15 mouse cellular contexts compared by ENCODE assay signal in the genomic region with DNA sequence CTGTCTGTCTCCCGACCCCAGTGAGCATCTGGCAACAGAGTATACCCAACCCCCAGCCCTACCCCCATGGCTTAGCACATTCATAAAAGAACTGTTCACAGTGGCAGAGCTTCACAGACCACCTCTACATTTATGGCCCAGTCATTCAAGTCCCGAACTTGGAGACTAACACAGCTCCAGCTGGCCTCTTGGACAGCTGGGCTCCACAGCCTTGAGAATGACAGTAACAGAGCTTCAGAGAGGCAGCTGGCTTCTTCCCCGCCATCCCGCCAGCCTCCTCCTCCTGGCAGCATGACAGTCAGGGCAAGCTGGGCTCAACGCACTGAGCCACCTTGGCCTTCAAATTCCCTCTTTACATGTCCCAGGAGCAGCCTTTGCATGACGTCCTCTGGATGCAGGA. TPM values are rescaled to one million over a fixed set of nuclear protein-coding genes. Genes with fewer than 3 reads are reported as not detected.
DNase-seq lines count a peak whose midpoint lies in the region; ATAC-seq and TF ChIP-seq lines count a peak whose summit lies in the region.
"Had no signal": no experiment of that assay in that cellular context is flagged by ENCODE, and none has a peak within 500 bp of the region (broad histone marks: within the 10 kb centered on the region; RNA-seq: fewer than 3 reads in every experiment).

No protein-coding gene starts in this region.

- 39% methylated on average over 6 of the region's 6 CpGs for WGBS in hindbrain, postnatal 0 days
- 69% methylated on average over 6 of the region's 6 CpGs for WGBS in hindbrain, embryonic 10.5 days

- no peak overlapping the region for H3K4me2 ChIP-seq in hindbrain, postnatal 0 days (ENCODE audit: low read depth, low read length)
- H3K4me2 ChIP-seq: heart, embryonic 13.5 days had no signal

- H3K27me3 ChIP-seq in hindbrain, postnatal 0 days (ENCODE audit: insufficient read depth, low read length) = no peaks in the 10 kb centered on the region
- H3K27me3 ChIP-seq in hindbrain, embryonic 10.5 days (ENCODE audit: insufficient read depth, poor library complexity, severe bottlenecking) = no peaks in the 10 kb centered on the region
- no peaks in the 10 kb centered on the region for H3K27me3 ChIP-seq in MEL (ENCODE audit: control insufficient read depth in 1 of 2, insufficient read depth in 2 of 2, low read length in 2 of 2)
- H3K27me3 ChIP-seq: heart, embryonic 13.5 days had no signal

- H3K9me3 ChIP-seq in hindbrain, postnatal 0 days (ENCODE audit: low read length) = no peaks in the 10 kb centered on the region
- H3K9me3 ChIP-seq in hindbrain, embryonic 10.5 days = 0 out of 2 replicates have a peak, but pooled peaks cover 3% of the 10 kb centered on the region
- H3K9me3 ChIP-seq in MEL (replicated peaks; ENCODE audit: insufficient read depth, low read length) = no peaks in the 10 kb centered on the region
- H3K9me3 ChIP-seq: heart, embryonic 13.5 days had no signal

- H3K4me3 ChIP-seq in hindbrain, postnatal 0 days (ENCODE audit: low read length) = no peak overlapping the region
- H3K4me3 ChIP-seq in hindbrain, embryonic 10.5 days = no peak overlapping the region
- no peak overlapping the region for H3K4me3 ChIP-seq in MEL (ENCODE audit: control insufficient read depth in 1 of 2, insufficient read depth in 1 of 2, low read depth in 2 of 2, low read length in 2 of 2)
- H3K4me3 ChIP-seq: heart, embryonic 13.5 days had no signal

- H3K4me1 ChIP-seq in hindbrain, postnatal 0 days (ENCODE audit: insufficient read depth, low read length) = no peaks in the 10 kb centered on the region
- peaks cover 14% of the 10 kb centered on the region; the same call in 1 of the 2 replicates for H3K4me1 ChIP-seq in hindbrain, embryonic 10.5 days (replicated peaks)
- peaks cover 19 to 33% of the 10 kb centered on the region in 2 experiments for H3K4me1 ChIP-seq in MEL (ENCODE audit: control insufficient read depth in 1 of 2, insufficient read depth in 2 of 2, low read length in 2 of 2)

- H3K36me3 ChIP-seq in hindbrain, postnatal 0 days (ENCODE audit: insufficient read depth, low read length) = no peaks in the 10 kb centered on the region
- H3K36me3 ChIP-seq in hindbrain, embryonic 10.5 days = no peaks in the 10 kb centered on the region
- H3K36me3 ChIP-seq in MEL (ENCODE audit: control insufficient read depth in 1 of 2, insufficient read depth in 2 of 2, low read length in 2 of 2) = peaks cover 22 to 27% of the 10 kb centered on the region in 2 experiments

- no peak overlapping the region for H3K27ac ChIP-seq in hindbrain, postnatal 0 days
- H3K27ac ChIP-seq in hindbrain, embryonic 10.5 days = no peak overlapping the region
- H3K27ac ChIP-seq in MEL (ENCODE audit: control insufficient read depth, low read depth, low read length) = peak overlapping the region; percentile 66
- H3K27ac ChIP-seq: heart, embryonic 13.5 days had no signal

- H3K9ac ChIP-seq in hindbrain, postnatal 0 days (replicated peaks; ENCODE audit: low read length) = no peak overlapping the region
- H3K9ac ChIP-seq in MEL (ENCODE audit: control insufficient read depth, low read depth, low read length, poor library complexity, severe bottlenecking) = no peak overlapping the region
- H3K9ac ChIP-seq: heart, embryonic 13.5 days had no signal

- TF ChIP-seq EP300 in MEL (IDR thresholded peaks at IDR 0.05; ENCODE audit: low read depth in 1 of 2, low read length in 2 of 2) = no peak

- no peak for TF ChIP-seq RAD21 in MEL (IDR thresholded peaks at IDR 0.05; ENCODE audit: low read depth, low read length)

- 0 out of 2 replicates have a peak, but pooled peaks have one; percentile 17 for ATAC-seq in cerebellum, adult (ENCODE audit: insufficient number of reproducible peaks, low FRiP score, low TSS enrichment)
- ATAC-seq in hindbrain, postnatal 0 days = peak; percentile 59
- ATAC-seq: midbrain, embryonic 16.5 days had no signal

- H3K79me2 ChIP-seq in MEL (ENCODE audit: control insufficient read depth, insufficient read depth, low read length, poor library complexity) = no peaks in the 10 kb centered on the region

- no peak for DNase-seq in cerebellum, adult 8-10 months
- DNase-seq in hindbrain, postnatal 0 days (ENCODE audit: low spot score) = peak; percentile 45
- no peak for DNase-seq in hindbrain, embryonic 10.5 days (ENCODE audit: low spot score)
- no peak for DNase-seq in MEL (ENCODE audit: low read depth, low spot score)
- DNase-seq in cerebellum, postnatal 25 days = peak; percentile 58 to 72
- no peak for DNase-seq in kidney, postnatal 4 days
- DNase-seq in heart, adult 18-20 months = no peak
- DNase-seq: kidney, adult 9 months; layer of hippocampus, adult 9-11 months; lung, postnatal 14 days; right cerebral cortex, postnatal 25 days; thymus, postnatal 25 days had no signal

- TF ChIP-seq POLR2A in MEL (IDR thresholded peaks at IDR 0.05; ENCODE audit: control insufficient read depth in 1 of 2, insufficient read depth in 1 of 2, low read depth in 1 of 2, low read length in 2 of 2, poor library complexity in 1 of 2) = no peak

- TF ChIP-seq CTCF in hindbrain, postnatal 0 days (IDR thresholded peaks at IDR 0.05; ENCODE audit: low read depth) = no peak
- TF ChIP-seq CTCF in MEL (IDR thresholded peaks at IDR 0.05 in 2 of 3, conservative IDR thresholded peaks at IDR 0.05 in 1 of 3; ENCODE audit: control insufficient read depth in 1 of 3, insufficient read depth in 1 of 3, low read depth in 2 of 3, low read length in 3 of 3, poor library complexity in 1 of 3, severe bottlenecking in 1 of 3) = no peak

TF ChIP-seq in MEL, 35 proteins besides CTCF, POLR2A, EP300 and RAD21:
- TF ChIP-seq POLR2AphosphoS2 (IDR thresholded peaks at IDR 0.05; ENCODE audit: low read length) (peak; percentile 62), TCF12 (IDR thresholded peaks at IDR 0.05; ENCODE audit: low read depth, low read length) (0 out of 2 replicates have a peak, but pooled peaks have one; percentile 18), MAFK (IDR thresholded peaks at IDR 0.05; ENCODE audit: borderline replicate concordance, low read depth, low read length) (no peak), TBP (IDR thresholded peaks at IDR 0.05; ENCODE audit: low read depth, low read length) (no peak), ZMIZ1 (IDR thresholded peaks at IDR 0.05; ENCODE audit: low read depth, low read length) (0 out of 2 replicates have a peak, but pooled peaks have one; percentile 18), ZNF384 (IDR thresholded peaks at IDR 0.05; ENCODE audit: low read depth, low read length) (no peak)

RNA-seq across cellular contexts. Expression of a gene that starts 20.9 kb away (rescaled TPM):
- 73.7 and 82.9 TPM in 2 replicates for total RNA-seq in hindbrain, postnatal 0 days (2014; rRNA removed)
- polyA plus RNA-seq in hindbrain, postnatal 0 days (2015; fragmentation: Nextera tagmentation; extraction: Ambion mirVana) = 332 and 344 TPM in 2 replicates
- polyA plus RNA-seq in hindbrain, embryonic 10.5 days (2016; fragmentation: Nextera tagmentation; extraction: Ambion mirVana) = 67.8 and 71.5 TPM in 2 replicates
- total RNA-seq in MEL (2012; rRNA removed) = 13.6 and 14.2 TPM in 2 replicates
- 10 to 100 TPM; 17.1 to 88.3 TPM for polyA plus RNA-seq in MEL (2012; ENCODE audit: insufficient read depth in 1 of 2, insufficient read length in 2 of 2, low read depth in 1 of 2, low replicate concordance in 2 of 2, missing spikeins in 1 of 2)
- total RNA-seq in heart, adult 18-20 months (2021) = 10 to 100 TPM in 1 of 2 experiments, 1 to 10 TPM in 1; 8.4 to 11.2 TPM

RNA-seq across cellular contexts. Expression of a gene that starts 27.2 kb away (rescaled TPM):
- total RNA-seq in hindbrain, postnatal 0 days (2014; rRNA removed) = 55.3 and 56.6 TPM in 2 replicates
- polyA plus RNA-seq in hindbrain, postnatal 0 days (2015; fragmentation: Nextera tagmentation; extraction: Ambion mirVana) = 19.1 and 20.9 TPM in 2 replicates
- polyA plus RNA-seq in hindbrain, embryonic 10.5 days (2016; fragmentation: Nextera tagmentation; extraction: Ambion mirVana) = 14.8 and 15.6 TPM in 2 replicates
- total RNA-seq in MEL (2012; rRNA removed) = 199 and 278 TPM in 2 replicates
- 100 to 1,000 TPM; 196 to 294 TPM for polyA plus RNA-seq in MEL (2012; ENCODE audit: insufficient read depth in 1 of 2, insufficient read length in 2 of 2, low read depth in 1 of 2, low replicate concordance in 2 of 2, missing spikeins in 1 of 2)
- total RNA-seq in heart, adult 18-20 months (2021) = 10 to 100 TPM; 24.7 to 24.8 TPM

Comparison
In these comparisons a context has a peak if more than half of its experiments do, and no peak if none do; other contexts are left out.
1. DNase-seq: peak in hindbrain, postnatal 0 days (single experiment) and cerebellum, postnatal 25 days (2 of 2); none in cerebellum, adult 8-10 months (single experiment), hindbrain, embryonic 10.5 days (single experiment), MEL (single experiment), kidney, postnatal 4 days (0 of 2) and heart, adult 18-20 months (0 of 2).